In genomic region chr13:113418632-113419031, GRCm38 (mm10) we compare ENCODE assay signal across 17 mouse cellular contexts.
DNase-seq lines count a peak whose midpoint lies in the region; ATAC-seq and TF ChIP-seq lines count a peak whose summit lies in the region.
"Had no signal": no experiment of that assay in that cellular context is flagged by ENCODE, and none has a peak within 500 bp of the region (broad histone marks: within the 10 kb centered on the region; RNA-seq: fewer than 3 reads in every experiment).

No protein-coding gene starts in this region.

- no peak overlapping the region for H3K4me3 ChIP-seq in forebrain, postnatal 0 days (ENCODE audit: low read depth, low read length)
- no peak overlapping the region for H3K4me3 ChIP-seq in forebrain, embryonic 13.5 days
- no peak overlapping the region for H3K4me3 ChIP-seq in kidney, postnatal 0 days (replicated peaks; ENCODE audit: low read depth, low read length)
- H3K4me3 ChIP-seq in hindbrain, embryonic 11.5 days (ENCODE audit: low read depth, low read length) = no peak overlapping the region
- H3K4me3 ChIP-seq: embryonic facial prominence, embryonic 12.5 days; neural tube, embryonic 15.5 days had no signal

- no peak for ATAC-seq in forebrain, postnatal 0 days
- no peak for ATAC-seq in forebrain, embryonic 13.5 days
- no peak for ATAC-seq in kidney, postnatal 0 days (replicated peaks; ENCODE audit: low FRiP score, low read depth)
- ATAC-seq in hindbrain, embryonic 11.5 days (ENCODE audit: low FRiP score) = no peak

- no peak for TF ChIP-seq CTCF in forebrain, postnatal 0 days (IDR thresholded peaks at IDR 0.05; ENCODE audit: low read depth)
- no peak for TF ChIP-seq CTCF in kidney, postnatal 0 days (IDR thresholded peaks at IDR 0.05; ENCODE audit: low read depth)

- H3K9ac ChIP-seq in forebrain, postnatal 0 days = no peak overlapping the region
- no peak overlapping the region for H3K9ac ChIP-seq in forebrain, embryonic 13.5 days
- H3K9ac ChIP-seq in kidney, postnatal 0 days (ENCODE audit: low read depth, low read length) = no peak overlapping the region
- no peak overlapping the region for H3K9ac ChIP-seq in hindbrain, embryonic 11.5 days (ENCODE audit: low read depth, low read length)
- H3K9ac ChIP-seq: embryonic facial prominence, embryonic 12.5 days; neural tube, embryonic 15.5 days had no signal

- H3K27ac ChIP-seq in forebrain, postnatal 0 days (ENCODE audit: low read depth, low read length) = no peak overlapping the region
- no peak overlapping the region for H3K27ac ChIP-seq in forebrain, embryonic 13.5 days
- H3K27ac ChIP-seq in kidney, postnatal 0 days = peak overlapping the region; percentile 56; the same call in 1 of the 2 replicates
- H3K27ac ChIP-seq in hindbrain, embryonic 11.5 days (ENCODE audit: low read depth, low read length) = no peak overlapping the region
- H3K27ac ChIP-seq: embryonic facial prominence, embryonic 12.5 days; hindbrain, postnatal 0 days; neural tube, embryonic 15.5 days had no signal

- H3K9me3 ChIP-seq in forebrain, postnatal 0 days (ENCODE audit: low read length) = no peaks in the 10 kb centered on the region
- no peaks in the 10 kb centered on the region for H3K9me3 ChIP-seq in forebrain, embryonic 13.5 days (replicated peaks)
- no peaks in the 10 kb centered on the region for H3K9me3 ChIP-seq in kidney, postnatal 0 days (replicated peaks; ENCODE audit: low read length)
- no peaks in the 10 kb centered on the region for H3K9me3 ChIP-seq in hindbrain, embryonic 11.5 days (ENCODE audit: control insufficient read depth, low read length)
- H3K9me3 ChIP-seq: embryonic facial prominence, embryonic 12.5 days; neural tube, embryonic 15.5 days had no signal

- no peak overlapping the region for H3K4me2 ChIP-seq in forebrain, postnatal 0 days (ENCODE audit: low read depth)
- no peak overlapping the region for H3K4me2 ChIP-seq in forebrain, embryonic 13.5 days
- H3K4me2 ChIP-seq in kidney, postnatal 0 days (ENCODE audit: low read length) = no peak overlapping the region
- H3K4me2 ChIP-seq in hindbrain, embryonic 11.5 days (replicated peaks; ENCODE audit: low read depth, low read length) = no peak overlapping the region
- H3K4me2 ChIP-seq: embryonic facial prominence, embryonic 12.5 days; heart, embryonic 11.5 days; neural tube, embryonic 15.5 days had no signal

- no peaks in the 10 kb centered on the region for H3K27me3 ChIP-seq in forebrain, postnatal 0 days (ENCODE audit: insufficient read depth, low read length)
- no peaks in the 10 kb centered on the region for H3K27me3 ChIP-seq in forebrain, embryonic 13.5 days
- no peaks in the 10 kb centered on the region for H3K27me3 ChIP-seq in kidney, postnatal 0 days (ENCODE audit: insufficient read depth, low read length)
- H3K27me3 ChIP-seq in hindbrain, embryonic 11.5 days (ENCODE audit: control insufficient read depth, insufficient read depth, low read length) = no peaks in the 10 kb centered on the region
- H3K27me3 ChIP-seq: embryonic facial prominence, embryonic 12.5 days; neural tube, embryonic 15.5 days had no signal

- H3K4me1 ChIP-seq in forebrain, postnatal 0 days (ENCODE audit: insufficient read depth) = peaks cover 7% of the 10 kb centered on the region; the same call in 1 of the 2 replicates
- peaks cover 15% of the 10 kb centered on the region for H3K4me1 ChIP-seq in forebrain, embryonic 13.5 days
- H3K4me1 ChIP-seq in kidney, postnatal 0 days (replicated peaks; ENCODE audit: insufficient read depth, low read length) = no peaks in the 10 kb centered on the region
- H3K4me1 ChIP-seq in hindbrain, embryonic 11.5 days (replicated peaks; ENCODE audit: control insufficient read depth, insufficient read depth, low read length) = no peaks in the 10 kb centered on the region

- DNase-seq in forebrain, postnatal 0 days = peak; percentile 35
- DNase-seq in kidney, postnatal 0 days (ENCODE audit: low spot score) = no peak
- no peak for DNase-seq in kidney, adult 8-10 months
- DNase-seq in ovary, adult 18-20 months (ENCODE audit: low spot score) = peak; percentile 47
- no peak for DNase-seq in ovary, postnatal 10 days (ENCODE audit: low spot score)
- no peak for DNase-seq in hindbrain, embryonic 11.5 days (ENCODE audit: low spot score)
- DNase-seq: B cell, adult 2 months; cerebellum, adult 11 months; cerebellum, postnatal 36 days; gastrocnemius, postnatal 10 days; spleen, adult 18-20 months; thymus, postnatal 36 days had no signal

- no peaks in the 10 kb centered on the region for H3K36me3 ChIP-seq in forebrain, postnatal 0 days (ENCODE audit: insufficient read depth)
- no peaks in the 10 kb centered on the region for H3K36me3 ChIP-seq in forebrain, embryonic 13.5 days (ENCODE audit: poor library complexity, severe bottlenecking)
- no peaks in the 10 kb centered on the region for H3K36me3 ChIP-seq in kidney, postnatal 0 days (ENCODE audit: insufficient read depth, low read length)
- no peaks in the 10 kb centered on the region for H3K36me3 ChIP-seq in hindbrain, embryonic 11.5 days (ENCODE audit: control insufficient read depth, insufficient read depth, low read length)
- H3K36me3 ChIP-seq: embryonic facial prominence, embryonic 12.5 days; neural tube, embryonic 15.5 days had no signal

- WGBS in forebrain, postnatal 0 days = 19% methylated on average over 3 of the region's 3 CpGs
- 56% methylated on average over 3 of the region's 3 CpGs for WGBS in forebrain, embryonic 13.5 days
- 79% methylated on average over 3 of the region's 3 CpGs for WGBS in kidney, postnatal 0 days
- WGBS in hindbrain, embryonic 11.5 days = 86% methylated on average over 3 of the region's 3 CpGs

Comparison
In these comparisons a context has a peak if more than half of its experiments do, and no peak if none do; other contexts are left out.
1. DNase-seq: peak in forebrain, postnatal 0 days (single experiment) and ovary, adult 18-20 months (single experiment); none in kidney, postnatal 0 days (single experiment), kidney, adult 8-10 months (0 of 2), ovary, postnatal 10 days (single experiment) and hindbrain, embryonic 11.5 days (single experiment).